Mouse (Mus musculus) neural tube, embryonic 14.5 days (tissue): ENCODE data around the gene Izumo1. TPM values are rescaled to one million over a fixed set of nuclear protein-coding genes. Genes with fewer than 3 reads are reported as not detected.

Source experiments
- ATAC-seq: fragments of 200-750 bp; cut with Nextera tagmentation; 2 replicates; pipeline ENCODE4 v1.8.0; 2017; ENCODE audit warnings: low read depth, mild to moderate bottlenecking, moderate TSS enrichment, moderate library complexity
- H3K27ac ChIP-seq: fragments of 300-500 bp; sonication (generic); 2 replicates; pipeline ENCODE4 v1.5.1; 2014; ENCODE audit warnings: low read depth, mild to moderate bottlenecking, control low read depth, low read length, moderate library complexity, mixed read lengths
- H3K27me3 ChIP-seq: fragments of 300-500 bp; sonication (generic); 2 replicates; pipeline ENCODE4 v1.6.1; 2014; ENCODE audit warnings: low read length; ENCODE audit not compliant: control insufficient read depth, insufficient read depth
- H3K36me3 ChIP-seq: fragments of 300-500 bp; sonication (generic); 2 replicates; pipeline ENCODE4 v1.6.1; 2014; ENCODE audit warnings: low read length, mixed read lengths; ENCODE audit not compliant: control insufficient read depth, insufficient read depth
- H3K4me1 ChIP-seq: fragments of 300-500 bp; sonication (generic); 2 replicates; pipeline ENCODE4 v1.6.1; 2014; ENCODE audit warnings: low read length; ENCODE audit not compliant: control insufficient read depth, insufficient read depth
- H3K4me2 ChIP-seq: fragments of 300-500 bp; sonication (generic); 2 replicates; pipeline ENCODE4 v1.6.1; 2014; ENCODE audit warnings: mild to moderate bottlenecking, low read depth, low read length, control low read depth
- H3K4me3 ChIP-seq: fragments of 300-500 bp; sonication (generic); 2 replicates; pipeline ENCODE4 v1.5.1; 2014; ENCODE audit warnings: low read depth, low read length, control low read depth, mixed read lengths
- H3K9ac ChIP-seq: fragments of 300-500 bp; sonication (generic); replicated peaks from 2 replicates; pipeline ENCODE4 v1.6.1; 2014; ENCODE audit warnings: low read depth, mild to moderate bottlenecking, control low read depth, low read length, mixed read lengths
- H3K9me3 ChIP-seq: fragments of 300-500 bp; sonication (generic); 2 replicates; pipeline ENCODE4 v1.6.1; 2016; ENCODE audit warnings: low read length; ENCODE audit not compliant: control insufficient read depth
- WGBS: fragments of 180-500 bp; shearing (Covaris S2); extraction: QIAGEN DNeasy Blood & Tissue Kit; methylation state at CpG from one replicate; pipeline ENCODE4 v1.1.7; 2014; 5-methylcytosine and 5-hydroxymethylcytosine counted together
- polyA plus RNA-seq: library from polyadenylated mRNA; unstranded; fragments of >200 nt; fragmentation: Nextera tagmentation; extraction: Ambion mirVana; gene quantifications from 2 replicates; pipeline ENCODE4 v1.2.1, GENCODE M21; 2014

Gene Izumo1
- polyA plus RNA-seq, 1 experiment from 2014 or later, result not detected

- Histone ChIP-seq H3K27me3 (no peaks in the 10 kb centered on the region), H3K36me3 (no peaks in the 10 kb centered on the region), H3K27ac (no peak overlapping the region), H3K9ac (no peak overlapping the region), H3K4me2 (no peak overlapping the region), H3K4me1 (no peaks in the 10 kb centered on the region), H3K4me3 (no peak overlapping the region), H3K9me3 (no peaks in the 10 kb centered on the region)
- no peak for ATAC-seq
- 62% methylated on average over 3 of the region's 3 CpGs for WGBS
Observed at GRCm38 (mm10) chr7:45590874-45591273, 30.7 kb upstream of the Izumo1 start.

GRCm38 (mm10) chr7:45591880-45592279 is 29.7 kb upstream of the Izumo1 start:
- no peak overlapping the region for H3K27ac ChIP-seq
- no peaks in the 10 kb centered on the region for H3K9me3 ChIP-seq
- H3K4me3 ChIP-seq, result no peak overlapping the region
- no peak overlapping the region for H3K4me2 ChIP-seq
- WGBS, result 77% methylated on average over 7 of the region's 7 CpGs
- no peaks in the 10 kb centered on the region for H3K27me3 ChIP-seq
- ATAC-seq, result no peak
- no peak overlapping the region for H3K9ac ChIP-seq
- no peaks in the 10 kb centered on the region for H3K4me1 ChIP-seq
- H3K36me3 ChIP-seq, result no peaks in the 10 kb centered on the region

- no peak for ATAC-seq
- Histone ChIP-seq H3K4me1 (no peaks in the 10 kb centered on the region), H3K4me2 (no peak overlapping the region), H3K9ac (no peak overlapping the region), H3K27me3 (no peaks in the 10 kb centered on the region), H3K4me3 (no peak overlapping the region), H3K27ac (no peak overlapping the region), H3K9me3 (no peaks in the 10 kb centered on the region), H3K36me3 (no peaks in the 10 kb centered on the region)
- WGBS, result 25% methylated on average over 10 of the region's 10 CpGs
Observed at GRCm38 (mm10) chr7:45593118-45593815, 28.3 kb upstream of the Izumo1 start.

- H3K4me1 ChIP-seq, result no peaks in the 10 kb centered on the region
- no peak overlapping the region for H3K4me2 ChIP-seq
- no peak overlapping the region for H3K4me3 ChIP-seq
- H3K9me3 ChIP-seq, result no peaks in the 10 kb centered on the region
- no peaks in the 10 kb centered on the region for H3K27me3 ChIP-seq
- no peaks in the 10 kb centered on the region for H3K36me3 ChIP-seq
- WGBS, result 86% methylated on average over 4 of the region's 4 CpGs
- ATAC-seq, result no peak
- H3K27ac ChIP-seq, result no peak overlapping the region
- H3K9ac ChIP-seq, result no peak overlapping the region
Observed at GRCm38 (mm10) chr7:45595176-45595575, 26.4 kb upstream of the Izumo1 start.

- no peak for ATAC-seq
- Histone ChIP-seq H3K9ac (no peak overlapping the region), H3K4me2 (no peak overlapping the region), H3K27me3 (no peaks in the 10 kb centered on the region), H3K9me3 (no peaks in the 10 kb centered on the region), H3K27ac (no peak overlapping the region), H3K36me3 (no peaks in the 10 kb centered on the region), H3K4me1 (no peaks in the 10 kb centered on the region), H3K4me3 (no peak overlapping the region)
- WGBS, result 88% methylated on average over 1 of the region's 1 CpGs
Observed at GRCm38 (mm10) chr7:45596107-45596506, 25.5 kb upstream of the Izumo1 start.

- Histone ChIP-seq H3K36me3 (no peaks in the 10 kb centered on the region), H3K4me2 (no peak overlapping the region), H3K27ac (no peak overlapping the region), H3K4me1 (no peaks in the 10 kb centered on the region), H3K9me3 (no peaks in the 10 kb centered on the region), H3K4me3 (no peak overlapping the region), H3K27me3 (no peaks in the 10 kb centered on the region), H3K9ac (no peak overlapping the region)
- no peak for ATAC-seq
- WGBS, result 92% methylated on average over 5 of the region's 5 CpGs
Observed at GRCm38 (mm10) chr7:45597013-45597412, 24.6 kb upstream of the Izumo1 start.

GRCm38 (mm10) chr7:45597527-45597926 is 24.1 kb upstream of the Izumo1 start:
- Histone ChIP-seq H3K9me3 (no peaks in the 10 kb centered on the region), H3K4me1 (no peaks in the 10 kb centered on the region), H3K4me2 (no peak overlapping the region), H3K9ac (no peak overlapping the region), H3K4me3 (no peak overlapping the region), H3K27ac (no peak overlapping the region), H3K27me3 (no peaks in the 10 kb centered on the region), H3K36me3 (no peaks in the 10 kb centered on the region)
- no peak for ATAC-seq
- WGBS, result 87% methylated on average over 6 of the region's 6 CpGs

- H3K36me3 ChIP-seq, result no peaks in the 10 kb centered on the region
- H3K9ac ChIP-seq, result no peak overlapping the region
- H3K4me2 ChIP-seq, result no peak overlapping the region
- no peak for ATAC-seq
- no peaks in the 10 kb centered on the region for H3K27me3 ChIP-seq
- 50% methylated on average over 18 of the region's 18 CpGs for WGBS
- no peak overlapping the region for H3K4me3 ChIP-seq
- no peaks in the 10 kb centered on the region for H3K4me1 ChIP-seq
- no peak overlapping the region for H3K27ac ChIP-seq
- H3K9me3 ChIP-seq, result no peaks in the 10 kb centered on the region
Observed at GRCm38 (mm10) chr7:45598960-45599879, 22.4 kb upstream of the Izumo1 start.

- Histone ChIP-seq H3K27me3 (no peaks in the 10 kb centered on the region), H3K4me3 (no peak overlapping the region), H3K9me3 (no peaks in the 10 kb centered on the region), H3K9ac (no peak overlapping the region), H3K4me1 (no peaks in the 10 kb centered on the region), H3K27ac (no peak overlapping the region), H3K36me3 (no peaks in the 10 kb centered on the region), H3K4me2 (no peak overlapping the region)
- ATAC-seq, result no peak
- WGBS, result 86% methylated on average over 9 of the region's 9 CpGs
Observed at GRCm38 (mm10) chr7:45605704-45606289, 15.8 kb upstream of the Izumo1 start.
